Mouse (Mus musculus) CH12.LX (cell line): Measurements from ENCODE around the gene Cd55b. TPM values are rescaled to one million over a fixed set of nuclear protein-coding genes. Genes with fewer than 3 reads are reported as not detected.

Source experiments
- DNase-seq: peaks from one replicate; pipeline ENCODE4 v3.0.0-alpha.2; 2013; ENCODE audit errors: extremely low read depth
- H3K27ac ChIP-seq: 2 replicates; pipeline ENCODE4 v1.5.1; 2012; ENCODE audit warnings: low read depth, mild to moderate bottlenecking, control low read depth, moderate library complexity; ENCODE audit not compliant: insufficient read depth
- H3K27me3 ChIP-seq: replicated peaks from 2 replicates; pipeline ENCODE3; 2012; ENCODE audit warnings: inconsistent platforms
- H3K36me3 ChIP-seq, 2 experiments: replicated peaks in 1 of 2; 2 replicates each; pipeline versions ENCODE3 to v1.6.1; 2012; ENCODE audit warnings: inconsistent platforms in 1 of 2, low read length in 1 of 2, mild to moderate bottlenecking in 1 of 2, mixed read lengths in 1 of 2, moderate library complexity in 1 of 2; ENCODE audit not compliant: control insufficient read depth in 1 of 2, insufficient read depth in 1 of 2
- H3K4me1 ChIP-seq, 2 experiments: 2 replicates each; pipeline ENCODE4 v1.6.1; 2012; ENCODE audit warnings: inconsistent platforms in 1 of 2, moderate library complexity in 1 of 2; ENCODE audit not compliant: insufficient read depth in 2 of 2, control insufficient read depth in 1 of 2
- H3K4me2 ChIP-seq: 2 replicates; pipeline ENCODE4 v1.6.1; 2012; ENCODE audit warnings: low read depth, mild to moderate bottlenecking, control low read depth; ENCODE audit not compliant: poor library complexity, insufficient read depth, severe bottlenecking
- H3K4me3 ChIP-seq, 3 experiments: fragments of 150-350 bp in 1 of 3; sonication (generic) in 1 of 3; replicated peaks in 1 of 3; 2 replicates each; pipeline versions ENCODE3 to v1.5.1; 2011 to 2012; ENCODE audit warnings: low read depth in 2 of 3, low read length in 2 of 3, mild to moderate bottlenecking in 2 of 3, moderate library complexity in 2 of 3, control low read depth in 1 of 3, improper control_type of control experiment in 1 of 3, inconsistent platforms in 1 of 3, mixed read lengths in 1 of 3; ENCODE audit not compliant: poor library complexity in 1 of 3
- H3K79me2 ChIP-seq: replicated peaks from 2 replicates; pipeline ENCODE4 v1.6.1; 2012; ENCODE audit warnings: mild to moderate bottlenecking, moderate library complexity; ENCODE audit not compliant: control insufficient read depth, poor library complexity, insufficient read depth, severe bottlenecking; ENCODE audit errors: extremely low read depth
- H3K9ac ChIP-seq: 2 replicates; pipeline ENCODE4 v1.6.1; 2012; ENCODE audit warnings: low read depth, mild to moderate bottlenecking, control low read depth, moderate library complexity; ENCODE audit not compliant: insufficient read depth
- H3K9me3 ChIP-seq: replicated peaks from 2 replicates; pipeline ENCODE3; 2012; ENCODE audit warnings: low read length, inconsistent platforms, mixed read lengths
- CTCF ChIP-seq, 2 experiments: IDR thresholded peaks in 1 of 2; conservative IDR thresholded peaks in 1 of 2; 2 replicates each; pipeline ENCODE4 v1.5.1; 2011 to 2012; ENCODE audit warnings: low read depth in 2 of 2, low read length in 2 of 2, improper control_type of control experiment in 1 of 2, inconsistent platforms in 1 of 2, mild to moderate bottlenecking in 1 of 2, moderate library complexity in 1 of 2
- GABPA ChIP-seq: IDR thresholded peaks from 2 replicates; pipeline ENCODE4 v1.6.1; 2012; ENCODE audit warnings: low read depth, low read length, improper control_type of control experiment, inconsistent platforms; ENCODE audit not compliant: insufficient replicate concordance
- HCFC1 ChIP-seq: IDR thresholded peaks from 2 replicates; pipeline ENCODE4 v1.6.1; 2012; ENCODE audit warnings: low read depth, mild to moderate bottlenecking, inconsistent platforms, low read length, improper control_type of control experiment
- IRF4 ChIP-seq: IDR thresholded peaks from 2 replicates; pipeline ENCODE4 v1.6.1; 2014; ENCODE audit warnings: low read depth, mild to moderate bottlenecking, inconsistent platforms, low read length, improper control_type of control experiment
- KAT2A ChIP-seq: IDR thresholded peaks from 2 replicates; pipeline ENCODE4 v1.6.1; 2012; ENCODE audit warnings: low read length, improper control_type of control experiment, inconsistent platforms; ENCODE audit not compliant: insufficient replicate concordance
- MAFK ChIP-seq: IDR thresholded peaks from 2 replicates; pipeline ENCODE4 v1.6.1; 2011; ENCODE audit warnings: low read length, improper control_type of control experiment; ENCODE audit not compliant: insufficient replicate concordance
- MAX ChIP-seq: IDR thresholded peaks from 2 replicates; pipeline ENCODE4 v1.6.1; 2011; ENCODE audit warnings: low read length, improper control_type of control experiment
- MAZ ChIP-seq: IDR thresholded peaks from 2 replicates; pipeline ENCODE4 v1.6.1; 2012; ENCODE audit warnings: low read depth, mild to moderate bottlenecking, inconsistent platforms, low read length, improper control_type of control experiment, moderate library complexity
- MXI1 ChIP-seq: IDR thresholded peaks from 2 replicates; pipeline ENCODE4 v1.6.1; 2011; ENCODE audit warnings: mild to moderate bottlenecking, low read depth, low read length, improper control_type of control experiment
- MYC ChIP-seq: IDR thresholded peaks from 2 replicates; pipeline ENCODE4 v1.6.1; 2011; ENCODE audit warnings: low read depth, mild to moderate bottlenecking, improper control_type of control experiment, low read length
- NELFE ChIP-seq: IDR thresholded peaks from 2 replicates; pipeline ENCODE4 v1.6.1; 2011; ENCODE audit warnings: low read depth, low read length, improper control_type of control experiment
- PAX5 ChIP-seq: IDR thresholded peaks from 2 replicates; pipeline ENCODE4 v1.6.1; 2012; ENCODE audit warnings: low read length, inconsistent platforms, mixed read lengths
- POLR2AphosphoS2 ChIP-seq: IDR thresholded peaks from 2 replicates; pipeline ENCODE4 v1.6.1; 2011; ENCODE audit warnings: low read depth, low read length, improper control_type of control experiment
- RAD21 ChIP-seq: IDR thresholded peaks from 2 replicates; pipeline ENCODE4 v1.6.1; 2011; ENCODE audit warnings: low read depth, mild to moderate bottlenecking, low read length, improper control_type of control experiment, moderate library complexity
- RCOR1 ChIP-seq: conservative IDR thresholded peaks from 2 replicates; pipeline ENCODE4 v1.6.1; 2012; ENCODE audit warnings: low read depth, mild to moderate bottlenecking, inconsistent platforms, low read length, improper control_type of control experiment
- TCF12 ChIP-seq: IDR thresholded peaks from 2 replicates; pipeline ENCODE4 v1.6.1; 2014; ENCODE audit warnings: low read depth, mild to moderate bottlenecking, inconsistent platforms, low read length, improper control_type of control experiment
- UBTF ChIP-seq: IDR thresholded peaks from 2 replicates; pipeline ENCODE4 v1.6.1; 2012; ENCODE audit warnings: low read depth, mild to moderate bottlenecking, inconsistent platforms, low read length, improper control_type of control experiment, moderate library complexity
- ZC3H11A ChIP-seq: IDR thresholded peaks from 2 replicates; pipeline ENCODE4 v1.6.1; 2012; ENCODE audit warnings: low read depth, mild to moderate bottlenecking, inconsistent platforms, low read length, improper control_type of control experiment
- dilution Hi-C: fragments of 300-500 bp; cut with MboI; formaldehyde crosslinking; loops from 2 replicates; pipeline ENCODE4 v1.14.3; 2020; ENCODE audit warnings: low sequenced_read_pairs; ENCODE audit not compliant: extremely low pct_unique_long_range_greater_than_20kb, extremely low pct_ligation_motif_present
- in situ Hi-C: fragments of 300-500 bp; cut with MboI; formaldehyde crosslinking; loops from 3 replicates; pipeline ENCODE4 v1.14.3; 2019; ENCODE audit warnings: low sequenced_read_pairs, low pct_ligation_motif_present, low pct_unique_long_range_greater_than_20kb, mixed read lengths
- polyA plus RNA-seq: library from polyadenylated mRNA; unstranded; fragments of >175 nt; gene quantifications from 2 replicates; pipeline ENCODE4 v1.2.1, GENCODE M21; 2012; ENCODE audit warnings: low read depth; ENCODE audit not compliant: insufficient read length
- total RNA-seq, 2 experiments: library from RNA; depleted of rRNA; stranded (reverse); fragments of 300-350 nt in 1 of 2; fragments of >200 nt in 1 of 2; gene quantifications; 2 replicates each; pipeline ENCODE4 v1.2.3; 2012 to 2014

Gene Cd55b
- total and polyA plus RNA-seq, 3 experiments = not detected

DNA sequence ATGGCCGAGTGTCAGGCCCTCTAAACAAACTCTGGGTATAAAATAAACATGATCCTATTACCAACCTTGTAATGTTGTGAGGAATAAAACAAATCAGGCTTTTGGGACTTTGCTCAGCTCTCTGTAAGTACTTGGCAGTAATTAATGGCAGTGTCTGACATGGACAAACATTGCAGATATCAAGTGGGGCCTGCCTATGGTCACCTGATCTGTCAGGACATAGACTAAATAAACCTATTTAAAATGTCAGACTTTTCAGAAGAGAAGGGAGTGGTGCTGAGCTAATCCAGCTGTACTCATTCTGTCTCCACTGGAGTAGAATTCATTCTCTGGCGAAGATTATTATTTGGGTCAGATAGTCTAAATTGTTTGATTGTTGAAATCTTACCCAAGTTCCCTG, 44.6 kb upstream of the Cd55b start:
- Histone ChIP-seq H3K27me3 (peaks cover 2% of the 10 kb centered on the region), H3K79me2 (no peaks in the 10 kb centered on the region), H3K4me3 (no peak overlapping the region), H3K4me1 (peaks cover 3 to 12% of the 10 kb centered on the region in 2 experiments; a peak in 2 of 4 replicates), H3K36me3 (no peaks in the 10 kb centered on the region), H3K9ac (no peak overlapping the region), H3K4me2 (no peak overlapping the region), H3K27ac (no peak overlapping the region), H3K9me3 (no peaks in the 10 kb centered on the region)
- dilution Hi-C loops (no loop called here), in situ Hi-C loops (no loop called here)
- TF ChIP-seq TCF12 (no peak), CTCF (conservative IDR thresholded peaks at IDR 0.05 in 1 of 2, IDR thresholded peaks at IDR 0.05 in 1 of 2; ENCODE audit: low read depth in 2 of 2, low read length in 2 of 2) (no peak), POLR2AphosphoS2 (no peak), RAD21 (no peak), IRF4 (no peak), GABPA (no peak), KAT2A (no peak), UBTF (no peak), MAZ (no peak), ZC3H11A (no peak), MYC (no peak), NELFE (no peak)
- no peak for DNase-seq

DNA sequence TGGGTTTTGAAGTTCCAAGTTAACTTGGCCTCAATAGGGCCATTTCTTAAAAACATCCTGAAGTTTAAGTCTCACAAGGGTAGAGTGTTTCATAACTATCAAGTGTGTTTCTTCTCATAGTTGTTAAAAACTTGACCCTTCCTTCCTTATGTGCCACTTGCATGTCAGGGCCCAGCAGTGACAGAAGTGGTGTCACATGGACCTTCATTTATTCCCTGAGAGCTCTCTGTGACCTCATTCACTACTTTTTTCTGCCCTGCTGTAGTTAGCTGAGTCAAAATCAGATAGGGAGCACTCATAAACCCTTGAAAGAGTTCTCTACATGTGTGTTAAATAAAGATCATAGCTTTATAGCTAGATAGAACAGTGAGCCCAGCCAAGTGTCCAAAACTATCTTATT, 41.4 kb upstream of the Cd55b start:
- Histone ChIP-seq H3K27me3 (peaks cover 2% of the 10 kb centered on the region), H3K9me3 (no peaks in the 10 kb centered on the region), H3K4me2 (no peak overlapping the region), H3K4me1 (peaks cover 0 to 3% of the 10 kb centered on the region in 2 experiments; a peak in 2 of 4 replicates), H3K79me2 (no peaks in the 10 kb centered on the region), H3K27ac (no peak overlapping the region), H3K36me3 (no peaks in the 10 kb centered on the region), H3K4me3 (no peak overlapping the region), H3K9ac (no peak overlapping the region)
- TF ChIP-seq TCF12 (no peak), HCFC1 (no peak), GABPA (no peak), RCOR1 (no peak), PAX5 (no peak), RAD21 (no peak), IRF4 (no peak), ZC3H11A (no peak), NELFE (no peak), MAX (no peak), MAFK (no peak), MXI1 (no peak)
- dilution Hi-C loops (no loop called here), in situ Hi-C loops (no loop called here)
- no peak for DNase-seq
